Mouse (Mus musculus) intestine, embryonic 15.5 days (tissue): ENCODE data around the gene Vmn2r24. TPM values are rescaled to one million over a fixed set of nuclear protein-coding genes. Genes with fewer than 3 reads are reported as not detected.
"Not testable (repeated sequence)": the region's sequence is repeated elsewhere in the genome, so short reads cannot be mapped to it uniquely, and the experiment has no call there.

Experiments used
- ATAC-seq: fragments of 200-750 bp; cut with Nextera tagmentation; 2 replicates; pipeline ENCODE4 v1.8.0; 2017; ENCODE audit warnings: moderate TSS enrichment, moderate library complexity
- H3K27ac ChIP-seq: fragments of 300-500 bp; sonication (generic); 2 replicates; pipeline ENCODE4 v1.5.1; 2015; ENCODE audit warnings: mild to moderate bottlenecking, inconsistent platforms
- H3K27me3 ChIP-seq: fragments of 300-500 bp; sonication (generic); replicated peaks from 2 replicates; pipeline ENCODE4 v1.6.1; 2015; ENCODE audit warnings: inconsistent platforms
- H3K36me3 ChIP-seq: fragments of 300-500 bp; sonication (generic); 2 replicates; pipeline ENCODE4 v1.6.1; 2015; ENCODE audit warnings: inconsistent platforms
- H3K4me1 ChIP-seq: fragments of 300-500 bp; sonication (generic); replicated peaks from 2 replicates; pipeline ENCODE4 v1.6.1; 2015; ENCODE audit warnings: inconsistent platforms
- H3K4me2 ChIP-seq: fragments of 300-500 bp; sonication (generic); replicated peaks from 2 replicates; pipeline ENCODE4 v1.6.1; 2015; ENCODE audit warnings: mild to moderate bottlenecking, inconsistent platforms
- H3K4me3 ChIP-seq: fragments of 300-500 bp; sonication (generic); replicated peaks from 2 replicates; pipeline ENCODE4 v1.5.1; 2015; ENCODE audit warnings: inconsistent platforms
- H3K9ac ChIP-seq: fragments of 300-500 bp; sonication (generic); 2 replicates; pipeline ENCODE4 v1.6.1; 2015; ENCODE audit warnings: inconsistent platforms
- H3K9me3 ChIP-seq: fragments of 300-500 bp; sonication (generic); 2 replicates; pipeline ENCODE4 v1.6.1; 2016; ENCODE audit warnings: inconsistent platforms
- WGBS: fragments of 180-500 bp; shearing (Covaris S2); methylation state at CpG from one replicate; pipeline ENCODE4 v1.1.7; 2015; 5-methylcytosine and 5-hydroxymethylcytosine counted together
- polyA plus RNA-seq: library from polyadenylated mRNA; unstranded; fragments of >200 nt; fragmentation: Nextera tagmentation; extraction: Ambion mirVana; gene quantifications from 2 replicates; pipeline ENCODE4 v1.2.1, GENCODE M21; 2015

The Vmn2r24 gene
- polyA plus RNA-seq, result not detected in 2 replicates

GRCm38 (mm10) chr6:123778579-123778978, at the start of gene Vmn2r24:
Gene Vmn2r24, plus strand, starts transcription at chr6:123778879.
- H3K4me2 ChIP-seq, result no peak within 1 kb of the TSS
- no peaks in the 10 kb centered on the region for H3K27me3 ChIP-seq
- no peaks in the 10 kb centered on the region for H3K36me3 ChIP-seq
- no peaks in the 10 kb centered on the region for H3K9me3 ChIP-seq
- no peak within 1 kb of the TSS for H3K27ac ChIP-seq
- no peak for ATAC-seq
- H3K4me3 ChIP-seq, result no peak within 1 kb of the TSS
- 68% methylated on average over 1 of the region's 1 CpGs for WGBS
- H3K9ac ChIP-seq, result no peak within 1 kb of the TSS
- no peaks in the 10 kb centered on the region for H3K4me1 ChIP-seq

- H3K4me1 ChIP-seq, result no peaks in the 10 kb centered on the region
- no peaks in the 10 kb centered on the region for H3K36me3 ChIP-seq
- H3K4me2 ChIP-seq, result no peak overlapping the region
- 81% methylated on average over 3 of the region's 3 CpGs for WGBS
- H3K27ac ChIP-seq, result no peak overlapping the region
- H3K4me3 ChIP-seq, result no peak overlapping the region
- no peaks in the 10 kb centered on the region for H3K27me3 ChIP-seq
- H3K9me3 ChIP-seq, result no peaks in the 10 kb centered on the region
- H3K9ac ChIP-seq, result no peak overlapping the region
- ATAC-seq, result no peak
Observed at GRCm38 (mm10) chr6:123770031-123770430, 8.6 kb upstream of the Vmn2r24 start.

GRCm38 (mm10) chr6:123784857-123785256, 6.2 kb downstream of the Vmn2r24 start:
- Histone ChIP-seq H3K36me3 (no peaks in the 10 kb centered on the region), H3K9ac (no peak overlapping the region), H3K27ac (no peak overlapping the region), H3K4me3 (no peak overlapping the region), H3K4me1 (no peaks in the 10 kb centered on the region), H3K27me3 (no peaks in the 10 kb centered on the region), H3K4me2 (no peak overlapping the region), H3K9me3 (no peaks in the 10 kb centered on the region)
- 65% methylated on average over 2 of the region's 2 CpGs for WGBS
- ATAC-seq, result no peak

GRCm38 (mm10) chr6:123793746-123794145, 15.1 kb downstream of the Vmn2r24 start:
- Histone ChIP-seq H3K27me3 (no peaks in the 10 kb centered on the region), H3K4me2 (no peak overlapping the region), H3K9ac (no peak overlapping the region), H3K4me1 (no peaks in the 10 kb centered on the region), H3K36me3 (no peaks in the 10 kb centered on the region), H3K9me3 (no peaks in the 10 kb centered on the region), H3K4me3 (no peak overlapping the region), H3K27ac (no peak overlapping the region)
- WGBS, result 37% methylated on average over 9 of the region's 9 CpGs
- no peak for ATAC-seq

- not testable (repeated sequence) for H3K27me3 ChIP-seq, H3K4me2 ChIP-seq, H3K9me3 ChIP-seq, H3K9ac ChIP-seq, H3K36me3 ChIP-seq, H3K4me3 ChIP-seq, H3K27ac ChIP-seq, H3K4me1 ChIP-seq, ATAC-seq
Observed at GRCm38 (mm10) chr6:123810291-123810690, 31.6 kb downstream of the Vmn2r24 start.

- H3K36me3 ChIP-seq, result no peaks in the 10 kb centered on the region
- H3K9ac ChIP-seq, result no peak overlapping the region
- 79% methylated on average over 8 of the region's 8 CpGs for WGBS
- no peaks in the 10 kb centered on the region for H3K9me3 ChIP-seq
- H3K27me3 ChIP-seq, result no peaks in the 10 kb centered on the region
- ATAC-seq, result no peak
- no peak overlapping the region for H3K27ac ChIP-seq
- H3K4me2 ChIP-seq, result no peak overlapping the region
- no peaks in the 10 kb centered on the region for H3K4me1 ChIP-seq
- no peak overlapping the region for H3K4me3 ChIP-seq
Observed at GRCm38 (mm10) chr6:123819951-123820350, 41.3 kb downstream of the Vmn2r24 start.

- WGBS, result 44% methylated on average over 2 of the region's 2 CpGs
- not testable (repeated sequence) for H3K4me1 ChIP-seq, ATAC-seq, H3K27ac ChIP-seq, H3K4me2 ChIP-seq, H3K4me3 ChIP-seq, H3K9ac ChIP-seq, H3K36me3 ChIP-seq, H3K27me3 ChIP-seq, H3K9me3 ChIP-seq
Observed at GRCm38 (mm10) chr6:123853363-123853762, 74.7 kb downstream of the Vmn2r24 start, which contains the start of gene Vmn2r25. Gene Vmn2r25, minus strand, starts transcription at chr6:123853463.

Other genes with a start within 250 kb of the Vmn2r24 start
- gene Vmn2r21, start 245.5 kb upstream of the Vmn2r24 start, polyA plus RNA-seq, result not detected in 2 replicates
- not detected in 2 replicates for gene Vmn2r22, start 128.2 kb upstream of the Vmn2r24 start, polyA plus RNA-seq
- gene Vmn2r23, start 76.2 kb upstream of the Vmn2r24 start, polyA plus RNA-seq, result not detected in 2 replicates
- not detected in 2 replicates for gene Vmn2r25, start 74.6 kb downstream of the Vmn2r24 start, polyA plus RNA-seq
- gene Vmn2r26, start 245.7 kb downstream of the Vmn2r24 start, polyA plus RNA-seq, result not detected in 2 replicates